ENCODE assay signal across 14 mouse cellular contexts in the genomic region with DNA sequence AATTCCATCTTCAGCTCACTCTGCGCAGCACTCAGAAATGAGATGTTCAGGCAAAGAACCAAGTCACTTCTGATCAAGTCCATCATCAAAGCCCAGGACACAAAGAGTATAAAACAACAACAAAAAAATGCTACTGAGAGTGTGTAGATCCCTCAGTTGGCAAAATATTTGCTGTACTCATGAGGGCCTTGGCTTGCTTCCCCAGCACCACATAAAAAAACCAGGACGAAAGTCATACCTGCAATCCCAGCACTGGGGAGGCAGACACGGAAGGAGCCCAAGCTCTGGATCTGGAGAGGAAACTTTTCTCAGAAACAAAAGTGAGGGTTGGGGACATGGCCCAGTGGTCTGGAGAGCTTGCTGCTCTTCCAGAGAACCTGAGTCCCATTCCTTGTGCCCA.
DNase-seq lines count a peak whose midpoint lies in the region; ATAC-seq and TF ChIP-seq lines count a peak whose summit lies in the region.
"Had no signal": no experiment of that assay in that cellular context is flagged by ENCODE, and none has a peak within 500 bp of the region (broad histone marks: within the 10 kb centered on the region; RNA-seq: fewer than 3 reads in every experiment).

No protein-coding gene starts in this region.

- H3K27ac ChIP-seq in heart, embryonic 12.5 days (ENCODE audit: poor library complexity, severe bottlenecking): peak overlapping the region; percentile 56; the same call in 1 of the 2 replicates
- H3K27ac ChIP-seq in heart, adult 2 months: no peak overlapping the region; the same call in 1 of the 2 replicates
- peak overlapping the region; percentile 78 for H3K27ac ChIP-seq in kidney, adult 2 months (ENCODE audit: insufficient read depth, low read depth, low read length)
- peak overlapping the region; percentile 67 for H3K27ac ChIP-seq in testis, adult 2 months (ENCODE audit: control insufficient read depth, insufficient read depth, low read depth, low read length)
- H3K27ac ChIP-seq: macrophage had no signal

- ATAC-seq in heart, embryonic 12.5 days (ENCODE audit: insufficient number of reproducible peaks, low FRiP score): no peak

- H3K27me3 ChIP-seq in heart, embryonic 12.5 days (replicated peaks): no peaks in the 10 kb centered on the region
- H3K27me3 ChIP-seq in heart, adult 2 months (ENCODE audit: control insufficient read depth, insufficient read depth, low read length): no peaks in the 10 kb centered on the region
- no peaks in the 10 kb centered on the region for H3K27me3 ChIP-seq in kidney, adult 2 months (replicated peaks; ENCODE audit: control insufficient read depth, insufficient read depth, low read length)
- no peaks in the 10 kb centered on the region for H3K27me3 ChIP-seq in testis, adult 2 months (ENCODE audit: control insufficient read depth, insufficient read depth, low read length)

- DNase-seq in heart, adult 2 months: no peak
- no peak for DNase-seq in kidney, adult 2 months
- DNase-seq in kidney, postnatal 10 days: no peak
- DNase-seq in testis, postnatal 10 days (ENCODE audit: low spot score): no peak
- no peak for DNase-seq in right cerebral cortex, postnatal 36 days (ENCODE audit: low spot score in 2 of 2)
- DNase-seq in spleen, postnatal 4 days (ENCODE audit: low spot score in 2 of 2): no peak
- DNase-seq: cerebellum, adult 9-11 months; lung, adult 2 months; retina, postnatal 1 day; spleen, adult 18-20 months; thymus, adult 18-20 months had no signal

- TF ChIP-seq POLR2A in heart, adult 2 months (IDR thresholded peaks at IDR 0.05; ENCODE audit: insufficient read depth, low read depth, low read length): no peak
- TF ChIP-seq POLR2A in kidney, adult 2 months (IDR thresholded peaks at IDR 0.05; ENCODE audit: low read depth, low read length): no peak
- TF ChIP-seq POLR2A in testis, adult 2 months (IDR thresholded peaks at IDR 0.05; ENCODE audit: control insufficient read depth, low read depth, low read length): no peak

- no peak overlapping the region for H3K9ac ChIP-seq in heart, embryonic 12.5 days
- no peak overlapping the region for H3K9ac ChIP-seq in heart, adult 2 months (ENCODE audit: low read depth, low read length)

- intact Hi-C loops in heart, adult 2 months (cut with DNase I): no loop called here

- no peak for TF ChIP-seq CTCF in heart, adult 2 months (IDR thresholded peaks at IDR 0.05)
- TF ChIP-seq CTCF in kidney, adult 2 months (conservative IDR thresholded peaks at IDR 0.05; ENCODE audit: insufficient read depth, insufficient read length, low read depth, low read length): no peak
- TF ChIP-seq CTCF in testis, adult 2 months (IDR thresholded peaks at IDR 0.05; ENCODE audit: control insufficient read depth, insufficient read depth, insufficient replicate concordance, low read depth, low read length): no peak

- WGBS in heart, embryonic 12.5 days: 90% methylated on average over 3 of the region's 3 CpGs
- 86% methylated on average over 3 of the region's 3 CpGs for whole genome bisulfite sequencing in heart, adult 2 months
- 83% methylated on average over 3 of the region's 3 CpGs for WGBS in kidney, adult 2 months

- TF ChIP-seq EP300 in heart, adult 2 months (IDR thresholded peaks at IDR 0.05; ENCODE audit: insufficient read depth, low read depth, low read length): no peak

- H3K79me2 ChIP-seq in heart, adult 2 months (replicated peaks; ENCODE audit: control insufficient read depth, insufficient read depth, low read length): no peaks in the 10 kb centered on the region

- H3K36me3 ChIP-seq in heart, embryonic 12.5 days: peaks cover 46% of the 10 kb centered on the region
- H3K36me3 ChIP-seq in heart, adult 2 months (ENCODE audit: control insufficient read depth, insufficient read depth, low read length): peaks cover 11% of the 10 kb centered on the region
- H3K36me3 ChIP-seq in kidney, adult 2 months (ENCODE audit: control insufficient read depth, insufficient read depth, low read length): no peaks in the 10 kb centered on the region; the same call in 1 of the 2 replicates
- no peaks in the 10 kb centered on the region for H3K36me3 ChIP-seq in testis, adult 2 months (ENCODE audit: control insufficient read depth, insufficient read depth, low read length)

- H3K4me3 ChIP-seq in heart, embryonic 12.5 days: no peak overlapping the region
- H3K4me3 ChIP-seq in heart, adult 2 months: no peak overlapping the region
- H3K4me3 ChIP-seq in kidney, adult 2 months (ENCODE audit: insufficient read depth, low read depth, low read length): no peak overlapping the region
- no peak overlapping the region for H3K4me3 ChIP-seq in testis, adult 2 months (ENCODE audit: control insufficient read depth, low read depth, low read length)

- no peaks in the 10 kb centered on the region; the same call in 1 of the 2 replicates for H3K9me3 ChIP-seq in heart, embryonic 12.5 days (replicated peaks)

- H3K4me2 ChIP-seq in heart, embryonic 12.5 days: no peak overlapping the region

- H3K4me1 ChIP-seq in heart, embryonic 12.5 days (replicated peaks): peaks cover 18% of the 10 kb centered on the region
- H3K4me1 ChIP-seq in heart, adult 2 months (ENCODE audit: control insufficient read depth, insufficient read depth, low read length): peaks cover 19% of the 10 kb centered on the region
- peaks cover 21% of the 10 kb centered on the region for H3K4me1 ChIP-seq in kidney, adult 2 months (ENCODE audit: control insufficient read depth, insufficient read depth, low read length)
- H3K4me1 ChIP-seq in testis, adult 2 months (ENCODE audit: control insufficient read depth, insufficient read depth, low read length): no peaks in the 10 kb centered on the region
